Mouse (Mus musculus): Measurements from ENCODE around the gene Ptpra. TPM values are rescaled to one million over a fixed set of nuclear protein-coding genes. Genes with fewer than 3 reads are reported as not detected.
A peak's percentile ranks its signal among the peaks of the same experiment; 100 is the strongest.

Ptpra gene
- polyA plus RNA-seq, 1 experiment from 2014 or later = 129 TPM

GRCm38 (mm10) chr2:130532201-130532600 lies 82.1 kb downstream of the Ptpra start:
- Histone ChIP-seq H3K27ac (replicated peaks) (no peak overlapping the region), H3K9me3 (replicated peaks) (no peaks in the 10 kb centered on the region), H3K4me1 (no peaks in the 10 kb centered on the region), H3K4me2 (no peak overlapping the region), H3K36me3 (peaks cover 61% of the 10 kb centered on the region), H3K27me3 (replicated peaks) (no peaks in the 10 kb centered on the region), H3K4me3 (replicated peaks) (no peak overlapping the region), H3K9ac (replicated peaks) (no peak overlapping the region)
- WGBS = 93% methylated on average over 2 of the region's 2 CpGs
- ATAC-seq (ENCODE audit: low FRiP score) = no peak

- no peaks in the 10 kb centered on the region for H3K27me3 ChIP-seq (replicated peaks)
- H3K9ac ChIP-seq (replicated peaks) = no peak overlapping the region
- H3K4me3 ChIP-seq (replicated peaks) = no peak overlapping the region
- H3K4me2 ChIP-seq = no peak overlapping the region
- H3K36me3 ChIP-seq = peaks cover 81% of the 10 kb centered on the region
- H3K27ac ChIP-seq (replicated peaks) = no peak overlapping the region
- H3K9me3 ChIP-seq (replicated peaks) = no peaks in the 10 kb centered on the region
- no peaks in the 10 kb centered on the region for H3K4me1 ChIP-seq
- 91% methylated on average over 6 of the region's 6 CpGs for WGBS
- ATAC-seq (ENCODE audit: low FRiP score) = no peak
These were observed 84.9 kb downstream of the Ptpra start for GRCm38 (mm10) chr2:130535017-130535416.

- WGBS = 76% methylated on average over 3 of the region's 3 CpGs
- no peaks in the 10 kb centered on the region for H3K27me3 ChIP-seq (replicated peaks)
- no peaks in the 10 kb centered on the region for H3K4me1 ChIP-seq
- H3K4me3 ChIP-seq (replicated peaks) = no peak overlapping the region
- no peak for ATAC-seq (ENCODE audit: low FRiP score)
- no peak overlapping the region for H3K4me2 ChIP-seq
- H3K36me3 ChIP-seq = peaks cover 89% of the 10 kb centered on the region
- H3K9me3 ChIP-seq (replicated peaks) = no peaks in the 10 kb centered on the region
- H3K27ac ChIP-seq (replicated peaks) = no peak overlapping the region
- H3K9ac ChIP-seq (replicated peaks) = no peak overlapping the region
These were observed 86.8 kb downstream of the Ptpra start for GRCm38 (mm10) chr2:130536890-130537289.

DNA sequence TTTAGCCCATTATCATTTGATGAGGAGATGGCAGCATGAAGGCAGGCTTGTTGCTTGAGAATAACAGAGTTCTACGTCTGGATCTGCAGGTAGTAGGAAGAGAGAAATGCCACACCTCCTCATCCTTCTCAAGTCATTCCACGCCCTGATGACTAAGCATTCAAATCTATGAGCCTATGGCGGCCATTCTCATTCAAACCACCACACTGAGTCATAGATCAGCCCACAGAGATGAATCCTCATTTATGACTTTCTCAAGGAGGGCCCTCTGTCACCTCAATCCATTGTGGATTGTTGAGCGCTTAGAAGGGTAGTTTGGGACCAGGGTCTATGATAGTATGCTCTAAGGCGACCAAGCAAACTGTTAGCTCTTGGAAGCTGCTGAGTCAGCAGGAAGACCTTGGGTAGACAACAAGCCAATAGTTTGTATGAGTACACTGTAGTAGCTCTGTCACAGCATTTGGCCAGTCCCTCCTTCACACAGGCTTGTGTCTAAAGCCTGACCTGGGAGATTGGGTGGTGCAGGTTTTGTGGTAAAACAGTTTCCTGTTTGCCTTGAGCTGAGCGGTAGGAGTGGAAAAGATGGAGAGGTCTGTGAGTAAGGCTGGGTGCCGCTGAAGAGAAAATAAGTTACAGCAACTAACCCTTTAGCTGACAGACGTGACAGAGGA lies 88.9 kb downstream of the Ptpra start:
- Histone ChIP-seq H3K27ac (replicated peaks) (no peak overlapping the region), H3K27me3 (replicated peaks) (no peaks in the 10 kb centered on the region), H3K36me3 (peaks cover 92% of the 10 kb centered on the region), H3K4me1 (no peaks in the 10 kb centered on the region), H3K9ac (replicated peaks) (no peak overlapping the region), H3K4me3 (replicated peaks) (no peak overlapping the region), H3K4me2 (no peak overlapping the region), H3K9me3 (replicated peaks) (no peaks in the 10 kb centered on the region)
- 96% methylated on average over 8 of the region's 8 CpGs for WGBS
- ATAC-seq (ENCODE audit: low FRiP score) = no peak

GRCm38 (mm10) chr2:130540266-130540665 lies 90.2 kb downstream of the Ptpra start:
- Histone ChIP-seq H3K9ac (replicated peaks) (no peak overlapping the region), H3K4me1 (no peaks in the 10 kb centered on the region), H3K9me3 (replicated peaks) (no peaks in the 10 kb centered on the region), H3K27me3 (replicated peaks) (no peaks in the 10 kb centered on the region), H3K36me3 (peaks cover 93% of the 10 kb centered on the region), H3K4me2 (no peak overlapping the region), H3K4me3 (replicated peaks) (no peak overlapping the region), H3K27ac (replicated peaks) (no peak overlapping the region)
- ATAC-seq (ENCODE audit: low FRiP score) = no peak
- WGBS = 88% methylated on average over 9 of the region's 9 CpGs

GRCm38 (mm10) chr2:130546957-130547356 lies 96.9 kb downstream of the Ptpra start:
- Histone ChIP-seq H3K36me3 (peaks cover 97% of the 10 kb centered on the region), H3K9ac (replicated peaks) (no peak overlapping the region), H3K4me3 (replicated peaks) (no peak overlapping the region), H3K27ac (replicated peaks) (no peak overlapping the region), H3K4me2 (no peak overlapping the region), H3K9me3 (replicated peaks) (no peaks in the 10 kb centered on the region), H3K27me3 (replicated peaks) (no peaks in the 10 kb centered on the region), H3K4me1 (no peaks in the 10 kb centered on the region)
- 95% methylated on average over 8 of the region's 8 CpGs for WGBS
- ATAC-seq (ENCODE audit: low FRiP score) = no peak

DNA sequence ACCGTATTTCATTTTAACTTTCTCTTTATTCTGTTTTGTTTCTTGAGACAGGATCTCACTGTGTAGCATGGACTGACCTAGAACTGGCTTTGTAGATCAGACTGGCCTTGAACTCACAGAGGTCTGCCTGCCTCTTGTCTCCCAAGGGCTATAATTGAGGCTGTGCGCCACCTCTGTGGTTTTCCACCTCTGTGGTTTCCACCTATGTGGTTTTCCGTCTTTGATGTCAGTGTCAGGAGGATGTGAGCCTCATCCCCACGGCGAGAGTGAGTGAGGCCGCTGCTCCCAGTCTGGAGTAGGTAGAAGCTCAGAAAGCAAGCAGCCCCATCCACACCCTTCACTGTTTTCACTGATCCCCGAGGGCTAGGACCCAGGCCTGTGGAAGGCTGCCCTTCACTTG lies 104.8 kb downstream of the Ptpra start:
- H3K4me2 ChIP-seq = no peak overlapping the region
- H3K9me3 ChIP-seq (replicated peaks) = no peaks in the 10 kb centered on the region
- H3K27ac ChIP-seq (replicated peaks) = no peak overlapping the region
- H3K9ac ChIP-seq (replicated peaks) = no peak overlapping the region
- no peaks in the 10 kb centered on the region for H3K4me1 ChIP-seq
- no peak overlapping the region for H3K4me3 ChIP-seq (replicated peaks)
- peaks cover 82% of the 10 kb centered on the region for H3K36me3 ChIP-seq
- ATAC-seq (ENCODE audit: low FRiP score) = no peak
- WGBS = 92% methylated on average over 7 of the region's 7 CpGs
- H3K27me3 ChIP-seq (replicated peaks) = no peaks in the 10 kb centered on the region

GRCm38 (mm10) chr2:130556292-130556691 lies 106.2 kb downstream of the Ptpra start:
- Histone ChIP-seq H3K9me3 (replicated peaks) (no peaks in the 10 kb centered on the region), H3K4me1 (no peaks in the 10 kb centered on the region), H3K4me2 (no peak overlapping the region), H3K27me3 (replicated peaks) (no peaks in the 10 kb centered on the region), H3K27ac (replicated peaks) (no peak overlapping the region), H3K36me3 (peaks cover 68% of the 10 kb centered on the region), H3K9ac (replicated peaks) (no peak overlapping the region), H3K4me3 (replicated peaks) (no peak overlapping the region)
- WGBS = 87% methylated on average over 1 of the region's 1 CpGs
- no peak for ATAC-seq (ENCODE audit: low FRiP score)

DNA sequence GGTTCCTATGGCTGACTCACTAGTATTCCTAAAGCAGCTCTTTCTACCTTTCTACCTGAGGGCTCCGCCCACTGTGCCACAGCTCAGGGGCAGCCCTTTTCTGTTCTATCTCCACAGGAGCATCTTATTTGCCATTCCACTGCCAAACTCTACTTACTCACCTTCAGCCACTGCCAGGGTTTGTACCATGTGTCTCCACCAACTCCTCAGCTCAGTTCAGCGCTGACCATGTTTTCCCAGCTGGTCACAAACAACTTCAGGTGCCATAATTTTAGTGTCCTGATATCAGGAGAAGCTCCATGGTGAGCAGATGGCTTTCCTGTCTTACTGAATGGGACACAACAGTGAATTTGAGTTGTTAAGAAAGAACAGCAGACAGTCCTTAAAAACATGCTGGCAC lies 107.4 kb downstream of the Ptpra start:
- Histone ChIP-seq H3K27ac (replicated peaks) (no peak overlapping the region), H3K4me2 (no peak overlapping the region), H3K36me3 (peaks cover 56% of the 10 kb centered on the region), H3K4me3 (replicated peaks) (no peak overlapping the region), H3K27me3 (replicated peaks) (no peaks in the 10 kb centered on the region), H3K9ac (replicated peaks) (no peak overlapping the region), H3K9me3 (replicated peaks) (no peaks in the 10 kb centered on the region), H3K4me1 (peaks cover under 1% of the 10 kb centered on the region; the same call in 1 of the 2 replicates)
- no peak for ATAC-seq (ENCODE audit: low FRiP score)
- 97% methylated on average over 2 of the region's 2 CpGs for WGBS

DNA sequence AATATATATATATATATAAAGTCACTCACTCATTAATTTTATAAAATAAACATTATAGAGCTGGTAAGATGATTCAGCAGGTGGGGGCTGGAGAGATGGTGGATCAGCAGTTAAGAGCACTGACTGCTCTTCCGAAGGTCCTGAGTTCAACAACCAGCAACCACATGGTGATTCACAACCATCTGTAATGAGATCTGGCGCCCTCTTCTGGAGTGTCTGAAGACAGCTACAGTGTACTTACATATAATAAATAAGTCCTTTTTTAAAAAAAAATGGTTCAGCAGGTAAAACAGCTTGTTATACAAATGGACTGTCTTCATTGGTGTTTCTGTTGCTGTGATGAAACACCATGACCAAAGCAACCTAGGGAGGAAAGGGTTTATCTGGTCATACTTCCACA lies 107.9 kb downstream of the Ptpra start:
- Histone ChIP-seq H3K27me3 (replicated peaks) (no peaks in the 10 kb centered on the region), H3K4me2 (no peak overlapping the region), H3K27ac (replicated peaks) (no peak overlapping the region), H3K36me3 (peaks cover 50% of the 10 kb centered on the region), H3K9me3 (replicated peaks) (no peaks in the 10 kb centered on the region), H3K4me1 (peaks cover 6% of the 10 kb centered on the region), H3K9ac (replicated peaks) (no peak overlapping the region), H3K4me3 (replicated peaks) (no peak overlapping the region)
- no peak for ATAC-seq (ENCODE audit: low FRiP score)
- WGBS = 70% methylated on average over 2 of the region's 2 CpGs

DNA sequence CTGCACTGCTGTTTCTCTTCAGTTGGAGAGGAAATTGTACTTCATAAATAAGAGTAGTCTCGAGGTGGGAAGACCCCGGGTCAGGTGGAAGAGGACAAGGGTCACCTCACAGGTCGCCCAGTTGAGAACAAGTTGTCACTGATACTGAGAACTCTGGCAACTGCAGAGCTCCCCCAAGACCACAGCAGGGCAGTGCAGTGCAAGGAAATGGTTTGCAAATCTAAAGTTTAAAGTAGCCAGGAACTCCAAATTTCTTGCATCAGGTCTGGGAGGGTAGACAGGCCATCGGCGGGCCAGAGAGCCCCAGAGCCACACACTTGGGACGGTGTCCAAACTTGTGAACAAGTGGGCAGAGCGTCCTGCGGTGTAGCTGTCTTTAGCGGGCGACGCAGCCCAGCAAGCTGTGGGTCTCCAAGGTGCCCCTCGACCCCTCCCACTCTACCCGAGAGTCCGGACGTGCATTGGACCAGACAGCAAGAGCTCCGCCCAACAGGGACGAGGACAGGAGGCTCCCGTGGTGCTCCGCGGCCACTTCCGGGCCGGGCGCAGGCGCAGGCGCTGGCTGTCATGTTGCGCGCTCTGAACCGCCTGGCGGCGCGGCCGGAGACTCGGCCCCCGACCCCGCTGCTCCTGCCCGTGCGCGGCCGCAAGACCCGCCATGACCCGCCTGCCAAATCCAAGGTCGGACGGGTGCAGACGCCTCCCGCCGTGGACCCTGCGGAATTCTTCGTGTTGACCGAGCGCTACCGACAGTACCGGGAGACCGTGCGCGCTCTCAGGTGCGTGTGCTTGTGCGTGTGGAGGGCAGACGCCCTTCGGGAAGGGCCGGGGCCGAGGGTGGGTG lies 113.4 kb downstream of the Ptpra start, which contains the start of gene Mrps26:
TSS of gene Mrps26 (plus strand) at position 531 of the 844 bp plus-strand sequence.
- Histone ChIP-seq H3K36me3 (peaks cover 23% of the 10 kb centered on the region), H3K9me3 (replicated peaks) (no peaks in the 10 kb centered on the region), H3K27me3 (replicated peaks) (no peaks in the 10 kb centered on the region), H3K4me1 (peaks cover 30% of the 10 kb centered on the region), H3K27ac (replicated peaks) (peak within 1 kb of the TSS; percentile 77), H3K9ac (replicated peaks) (peak within 1 kb of the TSS; percentile 88), H3K4me3 (replicated peaks) (peak within 1 kb of the TSS; percentile 96), H3K4me2 (peak within 1 kb of the TSS; percentile 92)
- WGBS = under 1% methylated on average over 61 of the region's 61 CpGs
- ATAC-seq (ENCODE audit: low FRiP score) = peak; percentile 99

DNA sequence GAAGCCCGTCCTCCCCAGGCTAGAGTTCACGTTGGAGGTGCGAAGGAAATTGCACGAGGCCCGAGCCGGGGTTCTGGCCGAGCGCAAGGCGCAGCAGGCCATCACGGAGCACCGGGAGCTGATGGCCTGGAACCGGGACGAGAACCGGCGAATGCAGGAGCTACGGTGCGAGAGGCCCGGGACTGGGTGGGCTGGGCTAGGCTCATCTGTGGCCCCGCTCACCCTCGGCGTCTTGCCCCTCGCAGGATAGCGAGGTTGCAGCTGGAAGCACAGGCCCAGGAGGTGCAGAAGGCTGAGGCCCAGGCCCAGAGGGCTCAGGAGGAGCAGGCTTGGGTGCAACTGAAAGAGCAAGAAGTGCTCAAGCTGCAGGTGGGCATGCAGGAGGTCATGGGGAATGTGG lies 114.0 kb downstream of the Ptpra start:
- H3K4me2 ChIP-seq = peak overlapping the region; percentile 92
- H3K4me3 ChIP-seq (replicated peaks) = peak overlapping the region; percentile 96
- no peaks in the 10 kb centered on the region for H3K27me3 ChIP-seq (replicated peaks)
- H3K4me1 ChIP-seq = peaks cover 30% of the 10 kb centered on the region
- no peaks in the 10 kb centered on the region for H3K9me3 ChIP-seq (replicated peaks)
- peak; percentile 47; the same call in 1 of the 2 replicates for ATAC-seq (ENCODE audit: low FRiP score)
- WGBS = under 1% methylated on average over 23 of the region's 23 CpGs
- H3K27ac ChIP-seq (replicated peaks) = peak overlapping the region; percentile 77; the same call in 1 of the 2 replicates
- H3K9ac ChIP-seq (replicated peaks) = peak overlapping the region; percentile 88
- H3K36me3 ChIP-seq = peaks cover 23% of the 10 kb centered on the region
